Mouse (Mus musculus): ENCODE measurements around the gene Farsb. TPM values are rescaled to one million over a fixed set of nuclear protein-coding genes. Genes with fewer than 3 reads are reported as not detected.

The Farsb gene
- polyA plus RNA-seq, 1 experiment: 23.1 TPM

DNA sequence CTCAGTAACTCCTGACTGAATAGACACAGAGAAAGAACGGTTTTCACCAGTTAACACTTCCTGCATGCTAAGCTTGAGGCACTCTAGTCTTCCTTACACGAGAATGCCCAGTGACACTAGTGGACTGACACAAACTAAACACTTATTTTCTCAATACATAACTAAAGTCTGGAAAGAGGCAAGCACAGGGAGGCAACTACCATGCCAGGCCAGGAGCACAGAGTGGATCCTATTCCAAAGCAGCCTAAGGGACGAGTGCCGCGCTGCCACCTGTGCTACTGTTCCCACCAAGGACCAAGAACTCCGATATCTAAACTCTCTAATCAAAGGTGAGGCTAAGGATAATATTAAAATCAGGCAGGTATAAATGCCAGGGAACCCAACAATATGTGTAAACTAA lies 42.0 kb downstream of the Farsb start:
- DNase-seq: no peak
- no peaks in the 10 kb centered on the region for H3K27me3 ChIP-seq (replicated peaks; ENCODE audit: control insufficient read depth, insufficient read depth, low read length)
- 78% methylated on average over 6 of the region's 6 CpGs for WGBS
- 0 out of 2 replicates have a peak overlapping the region, but pooled peaks have one; percentile 12 for H3K27ac ChIP-seq (ENCODE audit: insufficient read depth, low read depth, low read length)
- peaks cover 8% of the 10 kb centered on the region; the same call in 1 of the 2 replicates for H3K4me1 ChIP-seq (ENCODE audit: control insufficient read depth, insufficient read depth, low read length)
- no peaks in the 10 kb centered on the region; the same call in 1 of the 2 replicates for H3K36me3 ChIP-seq (ENCODE audit: control insufficient read depth, insufficient read depth, low read length)
- TF ChIP-seq CTCF (conservative IDR thresholded peaks at IDR 0.05; ENCODE audit: insufficient read depth, insufficient read length, low read depth, low read length): no peak
- TF ChIP-seq POLR2A (IDR thresholded peaks at IDR 0.05; ENCODE audit: low read depth, low read length): no peak
- H3K4me3 ChIP-seq (ENCODE audit: insufficient read depth, low read depth, low read length): no peak overlapping the region

DNA sequence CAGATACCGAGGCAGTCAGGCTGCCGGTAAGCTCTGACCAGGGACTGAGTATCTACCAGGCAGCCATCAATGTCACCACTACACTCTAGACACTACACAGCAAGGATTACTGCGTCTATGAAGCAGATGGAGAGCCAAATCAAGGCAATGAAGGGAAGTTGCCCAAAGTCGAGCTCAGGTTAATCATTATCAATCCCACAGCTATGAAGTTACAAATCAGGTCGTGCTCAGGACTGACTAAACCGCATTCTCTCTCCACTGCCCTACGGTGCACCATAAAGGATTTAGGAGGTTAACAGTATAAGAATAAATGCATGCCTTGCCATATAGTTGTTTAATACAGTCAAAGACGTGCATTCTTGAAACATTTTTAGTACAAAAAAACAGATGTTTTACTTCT lies 42.5 kb downstream of the Farsb start:
- peak; percentile 73 for DNase-seq
- Histone ChIP-seq H3K27ac (ENCODE audit: insufficient read depth, low read depth, low read length) (peak overlapping the region; percentile 14), H3K36me3 (ENCODE audit: control insufficient read depth, insufficient read depth, low read length) (no peaks in the 10 kb centered on the region; the same call in 1 of the 2 replicates), H3K4me3 (ENCODE audit: insufficient read depth, low read depth, low read length) (no peak overlapping the region), H3K4me1 (ENCODE audit: control insufficient read depth, insufficient read depth, low read length) (peaks cover 8% of the 10 kb centered on the region; the same call in 1 of the 2 replicates), H3K27me3 (replicated peaks; ENCODE audit: control insufficient read depth, insufficient read depth, low read length) (no peaks in the 10 kb centered on the region)
- no peak for TF ChIP-seq CTCF (conservative IDR thresholded peaks at IDR 0.05; ENCODE audit: insufficient read depth, insufficient read length, low read depth, low read length)
- TF ChIP-seq POLR2A (IDR thresholded peaks at IDR 0.05; ENCODE audit: low read depth, low read length): no peak
- WGBS: 36% methylated on average over 8 of the region's 8 CpGs

DNA sequence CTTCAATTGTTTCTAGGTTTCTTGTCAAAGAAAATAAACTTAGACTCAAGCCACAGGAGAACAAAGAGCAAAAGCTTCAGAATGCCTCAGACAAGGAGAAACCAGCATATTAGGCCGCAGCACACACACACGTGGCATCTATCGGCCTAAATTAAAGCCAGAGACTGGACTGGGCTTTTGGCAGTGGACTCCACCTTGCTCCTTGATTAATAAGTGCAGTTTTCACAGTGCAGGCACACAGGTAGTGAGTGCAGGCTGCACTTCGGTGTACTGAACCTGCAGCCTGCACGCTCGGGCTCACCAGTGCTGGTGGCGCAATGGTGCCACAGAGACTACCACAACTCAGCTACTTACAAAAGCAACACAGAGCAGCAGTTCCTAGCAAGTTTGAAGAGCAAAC lies 45.6 kb downstream of the Farsb start:
- Histone ChIP-seq H3K27ac (ENCODE audit: insufficient read depth, low read depth, low read length) (no peak overlapping the region), H3K4me3 (ENCODE audit: insufficient read depth, low read depth, low read length) (no peak overlapping the region), H3K36me3 (ENCODE audit: control insufficient read depth, insufficient read depth, low read length) (no peaks in the 10 kb centered on the region; the same call in 1 of the 2 replicates), H3K4me1 (ENCODE audit: control insufficient read depth, insufficient read depth, low read length) (peaks cover 20% of the 10 kb centered on the region; the same call in 1 of the 2 replicates), H3K27me3 (replicated peaks; ENCODE audit: control insufficient read depth, insufficient read depth, low read length) (no peaks in the 10 kb centered on the region)
- DNase-seq: no peak
- TF ChIP-seq CTCF (conservative IDR thresholded peaks at IDR 0.05; ENCODE audit: insufficient read depth, insufficient read length, low read depth, low read length) (no peak), POLR2A (IDR thresholded peaks at IDR 0.05; ENCODE audit: low read depth, low read length) (no peak)
- 71% methylated on average over 7 of the region's 7 CpGs for WGBS

- no peak overlapping the region for H3K4me3 ChIP-seq (ENCODE audit: insufficient read depth, low read depth, low read length)
- peak overlapping the region; percentile 13; the same call in 1 of the 2 replicates for H3K27ac ChIP-seq (ENCODE audit: insufficient read depth, low read depth, low read length)
- peaks cover 18% of the 10 kb centered on the region; the same call in 1 of the 2 replicates for H3K4me1 ChIP-seq (ENCODE audit: control insufficient read depth, insufficient read depth, low read length)
- WGBS: 35% methylated on average over 8 of the region's 8 CpGs
- no peaks in the 10 kb centered on the region for H3K27me3 ChIP-seq (replicated peaks; ENCODE audit: control insufficient read depth, insufficient read depth, low read length)
- peak; percentile 88 for DNase-seq
- TF ChIP-seq CTCF (conservative IDR thresholded peaks at IDR 0.05; ENCODE audit: insufficient read depth, insufficient read length, low read depth, low read length): no peak
- no peak for TF ChIP-seq POLR2A (IDR thresholded peaks at IDR 0.05; ENCODE audit: low read depth, low read length)
- H3K36me3 ChIP-seq (ENCODE audit: control insufficient read depth, insufficient read depth, low read length): no peaks in the 10 kb centered on the region; the same call in 1 of the 2 replicates
These were observed 48.0 kb downstream of the Farsb start for GRCm38 (mm10) chr1:78440716-78441115.

DNA sequence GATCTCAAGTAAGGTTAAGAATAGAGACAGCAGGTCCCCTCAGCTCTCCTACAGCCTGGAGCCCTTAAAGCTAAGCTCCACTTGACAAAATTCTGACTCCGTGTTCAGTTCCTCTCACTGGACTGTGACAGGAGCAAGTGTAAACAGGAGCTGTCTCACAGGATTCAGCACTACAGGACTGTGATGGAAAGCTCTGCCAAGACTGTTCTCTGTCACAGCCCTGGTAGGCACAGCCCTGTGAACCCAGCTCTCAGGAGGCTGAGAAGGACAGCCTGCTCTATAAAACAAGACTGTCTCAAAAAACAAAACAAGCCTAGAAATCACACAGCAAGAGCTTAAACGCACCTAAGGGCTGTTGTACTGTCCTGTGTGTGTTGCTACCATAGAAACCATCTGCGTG lies 51.5 kb downstream of the Farsb start:
- TF ChIP-seq CTCF (conservative IDR thresholded peaks at IDR 0.05; ENCODE audit: insufficient read depth, insufficient read length, low read depth, low read length) (no peak), POLR2A (IDR thresholded peaks at IDR 0.05; ENCODE audit: low read depth, low read length) (no peak)
- Histone ChIP-seq H3K4me3 (ENCODE audit: insufficient read depth, low read depth, low read length) (no peak overlapping the region), H3K4me1 (ENCODE audit: control insufficient read depth, insufficient read depth, low read length) (peaks cover 18% of the 10 kb centered on the region; the same call in 1 of the 2 replicates), H3K36me3 (ENCODE audit: control insufficient read depth, insufficient read depth, low read length) (0 out of 2 replicates have a peak, but pooled peaks cover 2% of the 10 kb centered on the region), H3K27ac (ENCODE audit: insufficient read depth, low read depth, low read length) (peak overlapping the region; percentile 9; the same call in 1 of the 2 replicates), H3K27me3 (replicated peaks; ENCODE audit: control insufficient read depth, insufficient read depth, low read length) (no peaks in the 10 kb centered on the region)
- WGBS: 56% methylated on average over 3 of the region's 3 CpGs
- DNase-seq: no peak

DNA sequence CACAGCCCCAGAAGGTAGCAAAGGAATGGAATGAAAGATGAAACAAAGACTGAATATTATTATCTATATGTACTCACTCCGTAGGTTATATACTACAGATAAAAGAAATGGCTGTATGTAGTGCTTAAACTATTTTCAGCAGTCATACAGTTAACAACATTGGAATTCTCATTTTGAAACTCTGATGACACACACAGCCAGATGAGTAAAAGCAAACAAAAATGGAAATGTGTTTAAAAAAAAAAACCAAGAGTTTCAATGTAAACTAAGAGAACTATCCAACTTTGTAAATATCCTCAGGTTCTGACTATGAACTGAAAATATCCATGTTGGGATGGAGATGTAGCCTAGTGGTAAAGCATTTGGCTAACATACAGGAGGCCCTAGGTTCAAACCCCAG lies 52.3 kb downstream of the Farsb start:
- TF ChIP-seq POLR2A (IDR thresholded peaks at IDR 0.05; ENCODE audit: low read depth, low read length) (no peak), CTCF (conservative IDR thresholded peaks at IDR 0.05; ENCODE audit: insufficient read depth, insufficient read length, low read depth, low read length) (no peak)
- no peak overlapping the region for H3K27ac ChIP-seq (ENCODE audit: insufficient read depth, low read depth, low read length)
- no peak for DNase-seq
- H3K27me3 ChIP-seq (replicated peaks; ENCODE audit: control insufficient read depth, insufficient read depth, low read length): no peaks in the 10 kb centered on the region
- H3K4me1 ChIP-seq (ENCODE audit: control insufficient read depth, insufficient read depth, low read length): peaks cover 16% of the 10 kb centered on the region; the same call in 1 of the 2 replicates
- 0 out of 2 replicates have a peak, but pooled peaks cover 4% of the 10 kb centered on the region for H3K36me3 ChIP-seq (ENCODE audit: control insufficient read depth, insufficient read depth, low read length)
- WGBS: 92% methylated on average over 1 of the region's 1 CpGs
- no peak overlapping the region for H3K4me3 ChIP-seq (ENCODE audit: insufficient read depth, low read depth, low read length)

GRCm38 (mm10) chr1:78435967-78436366 lies 52.7 kb downstream of the Farsb start:
- peaks cover 13% of the 10 kb centered on the region; the same call in 1 of the 2 replicates for H3K4me1 ChIP-seq (ENCODE audit: control insufficient read depth, insufficient read depth, low read length)
- H3K36me3 ChIP-seq (ENCODE audit: control insufficient read depth, insufficient read depth, low read length): 0 out of 2 replicates have a peak, but pooled peaks cover 4% of the 10 kb centered on the region
- H3K4me3 ChIP-seq (ENCODE audit: insufficient read depth, low read depth, low read length): no peak overlapping the region
- no peaks in the 10 kb centered on the region for H3K27me3 ChIP-seq (replicated peaks; ENCODE audit: control insufficient read depth, insufficient read depth, low read length)
- H3K27ac ChIP-seq (ENCODE audit: insufficient read depth, low read depth, low read length): peak overlapping the region; percentile 59; the same call in 1 of the 2 replicates
- no peak for DNase-seq
- no peak for TF ChIP-seq CTCF (conservative IDR thresholded peaks at IDR 0.05; ENCODE audit: insufficient read depth, insufficient read length, low read depth, low read length)
- TF ChIP-seq POLR2A (IDR thresholded peaks at IDR 0.05; ENCODE audit: low read depth, low read length): no peak
- 31% methylated on average over 2 of the region's 2 CpGs for WGBS

Data from kidney, adult 2 months (tissue).